Mouse (Mus musculus) midbrain, embryonic 14.5 days (tissue): ENCODE data around the gene Tgfa. TPM values are rescaled to one million over a fixed set of nuclear protein-coding genes. Genes with fewer than 3 reads are reported as not detected.

Source experiments
- ATAC-seq: fragments of 200-750 bp; cut with Nextera tagmentation; 2 replicates; pipeline ENCODE4 v1.8.0; 2017; ENCODE audit warnings: moderate number of reproducible peaks, moderate library complexity; ENCODE audit not compliant: low FRiP score, low TSS enrichment
- DNase-seq: peaks from one replicate; pipeline ENCODE4 v3.0.0-alpha.2; 2015
- H3K27ac ChIP-seq: fragments of 300-500 bp; sonication (generic); replicated peaks from 2 replicates; pipeline ENCODE4 v1.5.1; 2014; ENCODE audit warnings: mild to moderate bottlenecking, low read depth, low read length, moderate library complexity
- H3K27me3 ChIP-seq: fragments of 300-500 bp; sonication (generic); 2 replicates; pipeline ENCODE4 v1.6.1; 2014; ENCODE audit warnings: low read length, control low read depth, mixed read lengths; ENCODE audit not compliant: control insufficient read depth, insufficient read depth
- H3K36me3 ChIP-seq: fragments of 300-500 bp; sonication (generic); 2 replicates; pipeline ENCODE4 v1.6.1; 2014; ENCODE audit warnings: low read length, control low read depth; ENCODE audit not compliant: control insufficient read depth, insufficient read depth
- H3K4me1 ChIP-seq: fragments of 300-500 bp; sonication (generic); 2 replicates; pipeline ENCODE4 v1.6.1; 2014; ENCODE audit warnings: mild to moderate bottlenecking, antibody characterized with exemption, low read length, control low read depth; ENCODE audit not compliant: control insufficient read depth, insufficient read depth
- H3K4me2 ChIP-seq: fragments of 300-500 bp; sonication (generic); 2 replicates; pipeline ENCODE4 v1.6.1; 2014; ENCODE audit warnings: mild to moderate bottlenecking, low read length, moderate library complexity
- H3K4me3 ChIP-seq: fragments of 300-500 bp; sonication (generic); replicated peaks from 2 replicates; pipeline ENCODE4 v1.5.1; 2014; ENCODE audit warnings: low read depth, low read length
- H3K9ac ChIP-seq: fragments of 300-500 bp; sonication (generic); replicated peaks from 2 replicates; pipeline ENCODE4 v1.6.1; 2014; ENCODE audit warnings: mild to moderate bottlenecking, low read length, moderate library complexity
- H3K9me3 ChIP-seq: fragments of 300-500 bp; sonication (generic); 2 replicates; pipeline ENCODE4 v1.6.1; 2016; ENCODE audit warnings: low read length, control low read depth, mixed read lengths; ENCODE audit not compliant: control insufficient read depth
- WGBS: fragments of 180-500 bp; shearing (Covaris S2); extraction: QIAGEN DNeasy Blood & Tissue Kit; methylation state at CpG from one replicate; pipeline ENCODE4 v1.1.7; 2014; 5-methylcytosine and 5-hydroxymethylcytosine counted together
- polyA plus RNA-seq: library from polyadenylated mRNA; unstranded; fragments of >200 nt; fragmentation: Nextera tagmentation; extraction: Ambion mirVana; gene quantifications from 2 replicates; pipeline ENCODE4 v1.2.1, GENCODE M21; 2014

Tgfa gene
- polyA plus RNA-seq, 1 experiment from 2014 or later, result 9.7 TPM

DNA sequence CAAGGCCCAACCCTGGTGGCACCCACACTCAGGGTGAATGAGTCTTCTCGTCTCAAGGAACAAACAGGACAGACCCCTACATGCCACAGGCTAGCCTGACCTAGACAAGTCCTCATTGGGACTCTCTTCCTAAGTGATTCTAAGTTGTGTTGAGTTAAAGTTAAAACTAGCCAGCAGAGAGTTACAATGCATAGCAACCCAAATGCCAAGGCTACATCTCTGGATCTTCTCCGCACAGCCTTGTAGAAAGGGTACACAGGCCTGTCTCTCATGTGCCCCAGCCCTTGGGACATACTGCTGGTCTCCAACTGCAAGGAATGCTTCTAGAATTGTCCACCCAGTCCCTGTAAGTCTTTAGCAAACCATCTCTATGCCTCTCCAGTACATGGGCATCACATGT, 81.8 kb downstream of the Tgfa start:
- Histone ChIP-seq H3K27ac (no peak overlapping the region), H3K9ac (no peak overlapping the region), H3K4me1 (no peaks in the 10 kb centered on the region), H3K4me3 (no peak overlapping the region), H3K27me3 (no peaks in the 10 kb centered on the region), H3K4me2 (no peak overlapping the region), H3K36me3 (no peaks in the 10 kb centered on the region), H3K9me3 (peaks cover 3% of the 10 kb centered on the region; the same call in 1 of the 2 replicates)
- no peak for DNase-seq
- 92% methylated on average over 2 of the region's 2 CpGs for WGBS
- no peak for ATAC-seq

DNA sequence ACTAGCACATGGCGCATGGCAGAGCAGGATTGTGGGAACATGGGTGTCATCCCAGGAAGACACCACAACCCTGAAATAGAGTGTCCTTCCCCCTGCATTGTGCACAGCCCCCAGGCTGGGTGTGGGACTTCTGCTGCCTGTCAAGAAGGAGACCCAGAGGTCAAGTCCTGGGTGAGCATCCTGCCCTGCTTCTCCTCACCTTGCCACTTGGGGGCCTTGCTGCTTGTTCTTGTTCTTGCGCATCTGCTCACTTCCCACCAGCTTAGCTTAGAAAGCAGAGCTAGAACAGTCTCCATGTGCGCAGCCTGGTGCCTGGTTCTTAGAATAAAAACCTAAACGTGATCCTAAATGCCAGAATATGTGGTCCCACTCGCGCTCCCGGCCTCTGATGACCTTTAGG, 82.6 kb downstream of the Tgfa start:
- no peaks in the 10 kb centered on the region for H3K4me1 ChIP-seq
- H3K9me3 ChIP-seq, result peaks cover 3% of the 10 kb centered on the region; the same call in 1 of the 2 replicates
- DNase-seq, result no peak
- H3K27ac ChIP-seq, result no peak overlapping the region
- ATAC-seq, result no peak
- H3K4me3 ChIP-seq, result no peak overlapping the region
- H3K9ac ChIP-seq, result no peak overlapping the region
- 79% methylated on average over 7 of the region's 7 CpGs for WGBS
- H3K4me2 ChIP-seq, result no peak overlapping the region
- H3K27me3 ChIP-seq, result no peaks in the 10 kb centered on the region
- H3K36me3 ChIP-seq, result no peaks in the 10 kb centered on the region

DNA sequence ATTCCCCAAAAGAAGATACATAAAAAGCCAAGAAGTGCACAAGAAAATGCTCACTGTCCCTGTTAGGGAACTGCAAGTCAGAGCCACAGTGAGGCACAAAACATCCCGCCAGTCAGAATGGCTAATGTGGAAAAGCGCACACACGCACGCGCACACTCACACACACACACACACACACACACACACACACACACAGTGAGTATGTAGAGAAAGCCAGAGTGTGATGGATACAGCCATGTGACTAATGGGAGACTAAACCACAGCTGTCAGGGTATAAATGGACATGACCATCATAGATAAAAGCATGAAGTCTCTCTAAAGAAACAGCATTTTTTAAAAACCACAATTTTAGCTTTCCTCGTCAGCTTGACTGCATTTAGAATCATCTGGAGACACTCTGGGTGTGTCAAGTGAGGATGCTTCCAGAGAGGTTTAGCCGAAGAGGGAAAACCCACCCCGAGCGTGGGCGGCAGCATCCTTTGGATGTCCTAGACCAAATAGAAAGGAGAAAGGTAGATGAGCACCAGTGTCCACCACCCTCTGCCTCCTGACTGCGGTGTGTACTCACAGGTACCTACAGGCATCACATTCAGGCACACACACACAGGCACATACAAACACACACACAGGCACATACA, 86.7 kb downstream of the Tgfa start:
- Histone ChIP-seq H3K4me3 (no peak overlapping the region), H3K27me3 (no peaks in the 10 kb centered on the region), H3K4me1 (no peaks in the 10 kb centered on the region), H3K36me3 (no peaks in the 10 kb centered on the region), H3K27ac (no peak overlapping the region), H3K9me3 (no peaks in the 10 kb centered on the region), H3K4me2 (no peak overlapping the region), H3K9ac (no peak overlapping the region)
- DNase-seq, result no peak
- ATAC-seq, result no peak
- WGBS, result 90% methylated on average over 11 of the region's 11 CpGs

DNA sequence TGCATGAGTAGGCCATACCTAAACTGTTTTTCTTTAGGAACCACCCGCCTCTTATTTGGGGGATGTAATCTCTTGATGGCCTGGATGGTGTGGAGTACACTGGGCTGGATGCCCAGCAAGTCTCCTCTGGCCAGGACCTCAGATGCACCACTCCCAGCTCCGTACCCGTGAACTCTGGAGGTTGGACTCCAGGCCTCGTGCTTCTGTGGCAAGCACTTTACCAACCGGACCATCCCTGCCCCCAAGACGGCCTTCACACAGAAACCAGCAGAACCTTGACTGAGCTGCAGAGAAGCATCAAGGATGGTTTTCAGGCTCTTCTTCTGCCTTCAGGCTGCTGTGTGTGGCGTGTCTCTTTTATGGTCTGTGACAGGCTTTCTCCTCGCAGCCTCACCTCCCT, 98.3 kb downstream of the Tgfa start:
- DNase-seq, result no peak
- no peak for ATAC-seq
- Histone ChIP-seq H3K27ac (no peak overlapping the region), H3K9me3 (no peaks in the 10 kb centered on the region), H3K36me3 (no peaks in the 10 kb centered on the region), H3K4me2 (no peak overlapping the region), H3K27me3 (no peaks in the 10 kb centered on the region), H3K9ac (no peak overlapping the region), H3K4me1 (no peaks in the 10 kb centered on the region), H3K4me3 (no peak overlapping the region)
- WGBS, result 49% methylated on average over 8 of the region's 8 CpGs

DNA sequence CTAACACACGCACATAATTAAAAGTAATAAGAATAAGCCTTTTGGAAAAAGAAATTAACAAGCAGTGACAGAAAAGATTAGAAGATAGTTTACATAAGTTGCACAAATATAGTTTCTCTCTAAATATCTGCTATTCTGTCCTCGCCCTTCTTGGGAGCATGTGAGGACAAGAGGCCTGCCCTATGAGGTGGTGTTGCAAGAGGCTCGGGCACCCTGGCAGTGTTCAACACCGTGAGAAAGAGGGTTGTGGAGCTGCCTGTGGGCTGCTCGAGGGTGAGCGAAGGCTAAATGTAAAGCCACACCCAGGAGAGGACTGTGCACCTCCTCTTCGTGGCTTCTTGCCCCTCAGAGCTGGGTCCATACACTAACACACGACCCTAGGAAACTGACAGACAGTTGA, 100.4 kb downstream of the Tgfa start:
- DNase-seq (no peak), ATAC-seq (no peak)
- Histone ChIP-seq H3K4me2 (no peak overlapping the region), H3K36me3 (no peaks in the 10 kb centered on the region), H3K9me3 (no peaks in the 10 kb centered on the region), H3K9ac (no peak overlapping the region), H3K4me3 (no peak overlapping the region), H3K4me1 (no peaks in the 10 kb centered on the region), H3K27me3 (no peaks in the 10 kb centered on the region), H3K27ac (no peak overlapping the region)
- 85% methylated on average over 8 of the region's 8 CpGs for WGBS

DNA sequence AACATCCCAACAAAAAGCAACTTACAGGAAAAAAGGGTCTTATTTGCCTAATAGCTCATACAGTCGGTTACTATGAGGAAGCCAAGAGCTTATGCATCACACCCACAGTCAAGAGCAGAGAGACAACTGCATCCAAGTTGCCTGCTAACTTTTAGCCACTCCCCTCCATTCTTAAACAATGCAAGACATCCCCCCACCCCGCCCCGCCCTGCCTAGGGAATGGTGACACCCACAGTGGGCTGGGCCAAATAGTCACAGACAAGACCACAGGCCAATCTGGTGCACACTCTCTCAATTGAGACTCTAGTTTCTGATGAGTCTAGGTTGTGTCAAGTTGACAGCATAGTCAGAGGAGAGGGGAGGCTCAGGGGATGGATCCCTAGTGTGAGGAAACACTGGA, 101.1 kb downstream of the Tgfa start:
- Histone ChIP-seq H3K27ac (no peak overlapping the region), H3K9me3 (no peaks in the 10 kb centered on the region), H3K36me3 (no peaks in the 10 kb centered on the region), H3K4me2 (no peak overlapping the region), H3K27me3 (no peaks in the 10 kb centered on the region), H3K9ac (no peak overlapping the region), H3K4me1 (no peaks in the 10 kb centered on the region), H3K4me3 (no peak overlapping the region)
- DNase-seq, result no peak
- ATAC-seq, result no peak
- 95% methylated on average over 3 of the region's 3 CpGs for WGBS

DNA sequence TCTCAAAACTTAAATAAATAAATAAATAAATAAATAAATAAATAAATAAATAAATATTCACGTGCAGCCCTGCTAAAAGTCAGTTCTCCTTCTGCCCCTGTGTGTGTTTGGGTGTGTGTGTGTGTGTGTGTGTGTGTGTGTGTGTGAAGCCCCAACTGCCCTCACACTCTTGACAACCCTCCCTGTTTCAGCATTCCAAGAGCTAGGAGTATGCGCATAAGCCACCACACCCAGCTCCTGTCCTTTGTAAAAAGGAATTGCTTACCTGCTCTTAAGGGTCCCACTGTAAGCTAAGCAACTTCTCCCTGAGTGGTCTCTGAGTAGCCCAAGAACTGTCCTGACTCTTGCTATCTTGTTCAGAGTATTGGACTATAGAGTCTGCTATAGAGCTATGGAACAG, 101.9 kb downstream of the Tgfa start:
- no peak overlapping the region for H3K9ac ChIP-seq
- no peak overlapping the region for H3K27ac ChIP-seq
- H3K4me1 ChIP-seq, result no peaks in the 10 kb centered on the region
- H3K4me2 ChIP-seq, result no peak overlapping the region
- no peaks in the 10 kb centered on the region for H3K27me3 ChIP-seq
- H3K4me3 ChIP-seq, result no peak overlapping the region
- no peaks in the 10 kb centered on the region for H3K36me3 ChIP-seq
- ATAC-seq, result no peak
- WGBS, result 92% methylated on average over 2 of the region's 2 CpGs
- no peak for DNase-seq
- no peaks in the 10 kb centered on the region for H3K9me3 ChIP-seq

DNA sequence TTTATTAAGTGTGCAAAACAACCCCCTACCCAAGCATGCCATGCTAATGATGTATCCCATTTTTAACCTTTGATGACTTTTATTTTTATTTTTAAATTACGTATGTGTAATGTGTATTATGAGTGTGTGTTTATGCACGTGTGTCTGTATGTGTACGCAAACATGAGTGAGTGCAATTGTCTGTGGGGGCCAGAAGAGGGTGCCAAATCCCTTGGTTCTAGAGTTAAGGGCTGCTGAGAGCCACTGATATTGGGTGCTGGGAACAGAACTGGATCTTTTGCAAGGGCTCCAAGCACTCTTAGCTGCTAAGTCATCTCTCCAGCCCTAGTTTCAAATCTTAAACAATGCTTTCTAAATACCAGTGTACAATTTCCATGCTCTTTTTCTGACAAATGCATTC, 103.9 kb downstream of the Tgfa start:
- Histone ChIP-seq H3K9me3 (no peaks in the 10 kb centered on the region), H3K27ac (no peak overlapping the region), H3K36me3 (no peaks in the 10 kb centered on the region), H3K4me2 (no peak overlapping the region), H3K4me1 (no peaks in the 10 kb centered on the region), H3K27me3 (no peaks in the 10 kb centered on the region), H3K9ac (no peak overlapping the region), H3K4me3 (no peak overlapping the region)
- WGBS, result 95% methylated on average over 3 of the region's 3 CpGs
- ATAC-seq (no peak), DNase-seq (no peak)

DNA sequence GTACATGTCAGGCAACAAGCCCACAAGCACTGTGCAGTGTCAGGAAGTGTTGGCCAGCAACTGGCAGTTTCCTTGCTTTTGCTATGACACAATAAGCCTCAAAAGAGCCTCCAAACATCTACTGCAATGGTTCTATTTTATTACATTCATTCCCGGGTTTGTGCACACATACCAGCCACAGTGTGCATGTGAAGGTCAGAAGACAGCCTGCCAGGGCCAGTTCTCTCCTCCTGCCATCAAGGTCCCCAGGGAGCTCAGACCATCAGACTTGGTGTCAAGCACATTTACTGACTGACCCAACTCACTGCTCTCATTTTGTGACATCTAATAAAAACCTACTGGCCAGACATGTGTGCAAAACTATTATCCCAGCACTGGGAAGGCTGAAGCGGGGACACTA, 104.4 kb downstream of the Tgfa start:
- Histone ChIP-seq H3K27ac (no peak overlapping the region), H3K4me1 (no peaks in the 10 kb centered on the region), H3K9me3 (no peaks in the 10 kb centered on the region), H3K36me3 (no peaks in the 10 kb centered on the region), H3K4me3 (no peak overlapping the region), H3K27me3 (no peaks in the 10 kb centered on the region), H3K4me2 (no peak overlapping the region), H3K9ac (no peak overlapping the region)
- no peak for DNase-seq
- 93% methylated on average over 2 of the region's 2 CpGs for WGBS
- ATAC-seq, result no peak
